Mouse (Mus musculus) lung, postnatal 4 days (tissue): ENCODE results near the gene Rfx6.

Experiments used
- DNase-seq, 2 experiments: peaks; one replicate each; pipeline ENCODE4 v3.0.0; 2021

Rfx6 gene

GRCm38 (mm10) chr10:51677548-51678250, at the start of gene Rfx6:
TSS of gene Rfx6 (plus strand) at chr10:51677756.
- peak in 1 of 2 experiments; percentile 5 for DNase-seq

GRCm38 (mm10) chr10:51631411-51632136, 46.0 kb upstream of the Rfx6 start, which contains the start of gene Gprc6a:
TSS of gene Gprc6a (minus strand) at chr10:51631461.
- DNase-seq = no peak

- no peak for DNase-seq
These were observed 27.9 kb upstream of the Rfx6 start for GRCm38 (mm10) chr10:51649506-51650221.

GRCm38 (mm10) chr10:51657324-51657723, 20.2 kb upstream of the Rfx6 start:
- no peak for DNase-seq

GRCm38 (mm10) chr10:51669334-51669733, 8.2 kb upstream of the Rfx6 start:
- no peak for DNase-seq

- no peak for DNase-seq
These were observed 6.0 kb upstream of the Rfx6 start for GRCm38 (mm10) chr10:51671583-51671982.

- no peak for DNase-seq
These were observed 5.3 kb upstream of the Rfx6 start for GRCm38 (mm10) chr10:51672082-51672779.

- DNase-seq = no peak
These were observed 689 bp downstream of the Rfx6 start for GRCm38 (mm10) chr10:51678251-51678639.

- no peak for DNase-seq
These were observed 43.3 kb downstream of the Rfx6 start for GRCm38 (mm10) chr10:51720904-51721303.

- no peak for DNase-seq
These were observed 83.9 kb downstream of the Rfx6 start for GRCm38 (mm10) chr10:51761436-51761835.

GRCm38 (mm10) chr10:51763241-51763640, 85.7 kb downstream of the Rfx6 start:
- DNase-seq = no peak

GRCm38 (mm10) chr10:51768445-51768844, 90.9 kb downstream of the Rfx6 start:
- DNase-seq = no peak

- no peak for DNase-seq
These were observed 91.7 kb downstream of the Rfx6 start for GRCm38 (mm10) chr10:51769252-51769651.

- no peak for DNase-seq
These were observed 102.1 kb downstream of the Rfx6 start for GRCm38 (mm10) chr10:51779648-51780047.
